Comparison of ENCODE assay signal across 8 mouse cellular contexts in genomic region chr17:22081031-22081631, GRCm38 (mm10).
DNase-seq lines count a peak whose midpoint lies in the region; ATAC-seq and TF ChIP-seq lines count a peak whose summit lies in the region.

No protein-coding gene starts in this region.

- no peak for TF ChIP-seq CTCF in forebrain, postnatal 0 days (IDR thresholded peaks at IDR 0.05; ENCODE audit: low read depth)
- TF ChIP-seq CTCF in liver, embryonic 14.5 days (IDR thresholded peaks at IDR 0.05; ENCODE audit: low read depth) = no peak
- no peak for TF ChIP-seq CTCF in stomach, postnatal 0 days (IDR thresholded peaks at IDR 0.05; ENCODE audit: low read depth)

- intact Hi-C loops in heart, postnatal 25 days (cut with DNase I) = no loop called here

- no peaks in the 10 kb centered on the region for H3K36me3 ChIP-seq in forebrain, postnatal 0 days (ENCODE audit: insufficient read depth)
- no peaks in the 10 kb centered on the region for H3K36me3 ChIP-seq in liver, embryonic 14.5 days (replicated peaks; ENCODE audit: control insufficient read depth, insufficient read depth, low read depth)
- no peaks in the 10 kb centered on the region for H3K36me3 ChIP-seq in neural tube, embryonic 11.5 days (ENCODE audit: control insufficient read depth, insufficient read depth, low read length)
- H3K36me3 ChIP-seq in stomach, postnatal 0 days (ENCODE audit: control insufficient read depth, insufficient read depth, low read length) = no peaks in the 10 kb centered on the region

- 2% methylated on average over 57 of the region's 57 CpGs for WGBS in forebrain, postnatal 0 days
- WGBS in liver, embryonic 14.5 days (ENCODE audit: insufficient replicate concordance) = 5% methylated on average over 56 of the region's 57 CpGs
- WGBS in neural tube, embryonic 11.5 days = 4% methylated on average over 56 of the region's 57 CpGs
- 3% methylated on average over 56 of the region's 57 CpGs for WGBS in stomach, postnatal 0 days

- no peaks in the 10 kb centered on the region for H3K27me3 ChIP-seq in forebrain, postnatal 0 days (ENCODE audit: insufficient read depth, low read length)
- peaks cover 6% of the 10 kb centered on the region for H3K27me3 ChIP-seq in liver, embryonic 14.5 days (ENCODE audit: control insufficient read depth, insufficient read depth, low read length)
- H3K27me3 ChIP-seq in neural tube, embryonic 11.5 days (ENCODE audit: control insufficient read depth, insufficient read depth, low read length) = no peaks in the 10 kb centered on the region
- H3K27me3 ChIP-seq in stomach, postnatal 0 days (ENCODE audit: control insufficient read depth, insufficient read depth, low read length) = no peaks in the 10 kb centered on the region

- no peak for TF ChIP-seq EP300 in liver, embryonic 14.5 days (IDR thresholded peaks at IDR 0.05; ENCODE audit: low read depth)
- TF ChIP-seq EP300 in stomach, postnatal 0 days (optimal IDR thresholded peaks at IDR 0.05) = no peak

- H3K4me1 ChIP-seq in forebrain, postnatal 0 days (ENCODE audit: insufficient read depth) = no peaks in the 10 kb centered on the region
- H3K4me1 ChIP-seq in liver, embryonic 14.5 days (replicated peaks; ENCODE audit: control insufficient read depth in 2 of 2, insufficient read depth in 2 of 2, low read length in 1 of 2) = no peaks in the 10 kb centered on the region
- no peaks in the 10 kb centered on the region for H3K4me1 ChIP-seq in neural tube, embryonic 11.5 days (ENCODE audit: control insufficient read depth, insufficient read depth, low read length)
- no peaks in the 10 kb centered on the region for H3K4me1 ChIP-seq in stomach, postnatal 0 days (replicated peaks; ENCODE audit: control insufficient read depth, insufficient read depth)

- H3K9me3 ChIP-seq in forebrain, postnatal 0 days (ENCODE audit: low read length) = no peaks in the 10 kb centered on the region
- no peaks in the 10 kb centered on the region for H3K9me3 ChIP-seq in liver, embryonic 14.5 days (ENCODE audit: control insufficient read depth, low read length)
- H3K9me3 ChIP-seq in neural tube, embryonic 11.5 days (ENCODE audit: control insufficient read depth, low read length) = no peaks in the 10 kb centered on the region
- no peaks in the 10 kb centered on the region for H3K9me3 ChIP-seq in stomach, postnatal 0 days (ENCODE audit: control insufficient read depth, low read length)

- peak overlapping the region; percentile 81 for H3K9ac ChIP-seq in forebrain, postnatal 0 days
- H3K9ac ChIP-seq in liver, embryonic 14.5 days (replicated peaks) = no peak overlapping the region
- peak overlapping the region; percentile 82 for H3K9ac ChIP-seq in neural tube, embryonic 11.5 days (ENCODE audit: low read length)
- peak overlapping the region; percentile 77 for H3K9ac ChIP-seq in stomach, postnatal 0 days (ENCODE audit: low read length)

- peak overlapping the region; percentile 64 for H3K4me2 ChIP-seq in forebrain, postnatal 0 days (ENCODE audit: low read depth)
- peak overlapping the region; percentile 58 for H3K4me2 ChIP-seq in liver, embryonic 14.5 days (ENCODE audit: low read depth)
- H3K4me2 ChIP-seq in neural tube, embryonic 11.5 days (ENCODE audit: low read depth) = peak overlapping the region; percentile 83
- H3K4me2 ChIP-seq in stomach, postnatal 0 days (replicated peaks; ENCODE audit: low read depth) = peak overlapping the region; percentile 83

- peak overlapping the region; percentile 86 for H3K27ac ChIP-seq in forebrain, postnatal 0 days (ENCODE audit: low read depth, low read length)
- no peak overlapping the region for H3K27ac ChIP-seq in liver, embryonic 14.5 days
- no peak overlapping the region for H3K27ac ChIP-seq in neural tube, embryonic 11.5 days (ENCODE audit: low read depth, low read length)
- peak overlapping the region; percentile 61; the same call in 1 of the 2 replicates for H3K27ac ChIP-seq in stomach, postnatal 0 days (replicated peaks)

- peak overlapping the region; percentile 68 for H3K4me3 ChIP-seq in forebrain, postnatal 0 days (ENCODE audit: low read depth, low read length)
- peak overlapping the region; percentile 37 to 40 for H3K4me3 ChIP-seq in liver, embryonic 14.5 days (ENCODE audit: insufficient read depth in 1 of 2, low read depth in 2 of 2, low read length in 2 of 2)
- peak overlapping the region; percentile 55 for H3K4me3 ChIP-seq in neural tube, embryonic 11.5 days (ENCODE audit: low read depth, low read length)
- H3K4me3 ChIP-seq in stomach, postnatal 0 days (ENCODE audit: low read depth, low read length) = peak overlapping the region; percentile 64

- peak; percentile 96 for ATAC-seq in forebrain, postnatal 0 days
- ATAC-seq in liver, embryonic 14.5 days (ENCODE audit: insufficient read depth) = peak; percentile 41; the same call in 1 of the 2 replicates
- ATAC-seq in neural tube, embryonic 11.5 days (ENCODE audit: insufficient read depth, low FRiP score, low TSS enrichment) = peak; percentile 88
- ATAC-seq in stomach, postnatal 0 days (ENCODE audit: low FRiP score, low TSS enrichment) = peak; percentile 83

- peak; percentile 38 for DNase-seq in CD4-positive, CD25-positive, alpha-beta regulatory T cell, adult 2 months (ENCODE audit: low read depth, low spot score)
- peak; percentile 72 to 79 for DNase-seq in cerebellum, adult 18-20 months
- DNase-seq in forebrain, postnatal 0 days = peak; percentile 78
- DNase-seq in heart, postnatal 25 days (ENCODE audit: low spot score) = peak; percentile 11
- peak; percentile 47 for DNase-seq in layer of hippocampus, adult 11-12 months (ENCODE audit: low spot score)
- no peak for DNase-seq in liver, embryonic 14.5 days (ENCODE audit: low read depth in 3 of 3, low spot score in 3 of 3)
- DNase-seq in neural tube, embryonic 11.5 days (ENCODE audit: low spot score) = peak; percentile 69
- DNase-seq in stomach, postnatal 0 days (ENCODE audit: low spot score) = peak; percentile 53

Comparison
In these comparisons a context has a peak if more than half of its experiments do, and no peak if none do; other contexts are left out.
1. DNase-seq: peak in CD4-positive, CD25-positive, alpha-beta regulatory T cell, adult 2 months (single experiment), cerebellum, adult 18-20 months (2 of 2), forebrain, postnatal 0 days (single experiment), heart, postnatal 25 days (single experiment), layer of hippocampus, adult 11-12 months (single experiment), neural tube, embryonic 11.5 days (single experiment) and stomach, postnatal 0 days (single experiment); none in liver, embryonic 14.5 days (0 of 3).
2. ATAC-seq: peak in every context shown above with its lines; median percentile 96 in forebrain, postnatal 0 days; 88 in neural tube, embryonic 11.5 days; 83 in stomach, postnatal 0 days; 41 in liver, embryonic 14.5 days.
3. H3K27ac ChIP-seq: peak in forebrain, postnatal 0 days (single experiment) and stomach, postnatal 0 days (single experiment); none in liver, embryonic 14.5 days (single experiment) and neural tube, embryonic 11.5 days (single experiment).
4. Peak in every context shown above with its lines, with median percentiles within 50 percentile points of each other: H3K4me2 ChIP-seq and H3K4me3 ChIP-seq.